Mouse (Mus musculus) heart, postnatal 36 days (tissue): ENCODE data around the gene Ndc1. TPM values are rescaled to one million over a fixed set of nuclear protein-coding genes. Genes with fewer than 3 reads are reported as not detected.
"Not testable (repeated sequence)": the region's sequence is repeated elsewhere in the genome, so short reads cannot be mapped to it uniquely, and the experiment has no call there.

Experiments
- DNase-seq, 2 experiments: peaks; one replicate each; pipeline ENCODE4 v3.0.0; 2021 to 2022
- intact Hi-C: fragments of 180-260 bp; cut with DNase I; formaldehyde crosslinking; loops from one replicate; pipeline ENCODE4 v1.15.1; 2025
- total RNA-seq, 2 experiments: library from RNA; stranded (reverse); gene quantifications; 2 replicates each; pipeline ENCODE4 v1.2.3; 2021

Ndc1 gene
- total RNA-seq, 2 experiments from 2014 or later: 10.4 to 11.9 TPM

DNA sequence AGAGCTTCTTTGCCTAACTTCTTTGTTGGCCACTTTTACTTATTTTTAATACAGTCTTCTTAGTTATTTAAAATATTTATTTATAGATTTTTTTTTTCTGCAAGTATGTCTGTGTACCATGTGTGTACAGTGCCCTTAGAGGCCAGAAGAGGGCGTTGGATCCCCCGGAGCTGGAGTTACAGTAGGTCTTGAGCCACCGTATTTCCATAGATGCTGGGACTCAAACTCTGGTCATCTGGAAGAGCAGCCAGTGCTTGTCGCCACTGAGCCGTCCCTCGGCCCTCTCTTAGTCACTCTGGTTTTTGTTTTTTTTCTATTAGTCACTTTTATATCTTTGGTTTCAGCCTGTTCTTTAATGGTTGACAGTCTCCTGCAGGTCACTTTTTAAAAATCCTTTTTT is 4.0 kb upstream of the Ndc1 start:
- no peak for DNase-seq
- intact Hi-C loops: no loop called here

GRCm38 (mm10) chr4:107364190-107364639 is 3.4 kb upstream of the Ndc1 start:
- intact Hi-C loops: no loop called here
- DNase-seq: no peak

DNA sequence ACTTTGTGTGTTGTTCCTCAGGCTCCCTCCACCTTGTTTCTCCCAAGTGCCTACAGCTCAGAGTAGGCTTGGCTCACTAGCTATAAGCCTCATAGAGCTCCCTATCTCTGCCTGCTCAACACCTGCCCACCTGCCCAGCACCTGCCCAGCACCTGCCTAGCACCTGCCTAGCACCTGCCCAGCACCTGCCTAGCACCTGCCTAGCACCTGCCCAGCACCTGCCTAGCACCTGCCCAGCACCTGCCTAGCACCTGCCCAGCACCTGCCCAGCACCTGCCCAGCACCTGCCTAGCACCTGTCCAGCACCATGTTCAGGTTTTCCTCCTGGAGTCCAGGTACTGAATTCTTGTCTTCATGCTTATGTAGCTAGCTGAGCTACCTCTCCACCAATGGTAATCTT is 1.2 kb upstream of the Ndc1 start:
- intact Hi-C loops: loop anchor here (5.0 kb wide), 2 partner anchors 114 to 189 kb away; partner anchors contain the start of genes Hspb11, Lrrc42, Tceanc2 and Tmem59
- DNase-seq: not testable (repeated sequence)

GRCm38 (mm10) chr4:107372304-107372703 is 4.7 kb downstream of the Ndc1 start:
- intact Hi-C loops: no loop called here
- no peak for DNase-seq

DNA sequence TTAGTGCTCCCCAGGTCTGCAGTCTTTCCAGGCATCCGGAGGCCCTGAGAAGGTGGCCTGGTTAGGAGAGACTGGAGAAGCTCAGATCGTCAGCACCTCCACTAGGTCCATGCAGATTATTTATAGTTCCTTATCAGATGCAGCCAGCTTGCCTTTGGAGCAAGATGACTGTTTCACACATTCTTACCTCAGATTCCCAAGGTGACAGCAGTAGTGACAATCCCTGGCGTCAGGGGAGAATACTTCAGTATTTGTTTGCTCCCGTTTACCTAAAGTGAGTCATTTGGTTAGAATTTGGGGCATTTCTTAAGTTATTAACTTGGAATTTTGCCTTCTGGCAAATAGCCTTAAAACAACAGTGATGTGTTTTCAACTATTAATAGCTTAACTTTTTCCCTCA is 7.1 kb downstream of the Ndc1 start:
- intact Hi-C loops: no loop called here
- DNase-seq: no peak

DNA sequence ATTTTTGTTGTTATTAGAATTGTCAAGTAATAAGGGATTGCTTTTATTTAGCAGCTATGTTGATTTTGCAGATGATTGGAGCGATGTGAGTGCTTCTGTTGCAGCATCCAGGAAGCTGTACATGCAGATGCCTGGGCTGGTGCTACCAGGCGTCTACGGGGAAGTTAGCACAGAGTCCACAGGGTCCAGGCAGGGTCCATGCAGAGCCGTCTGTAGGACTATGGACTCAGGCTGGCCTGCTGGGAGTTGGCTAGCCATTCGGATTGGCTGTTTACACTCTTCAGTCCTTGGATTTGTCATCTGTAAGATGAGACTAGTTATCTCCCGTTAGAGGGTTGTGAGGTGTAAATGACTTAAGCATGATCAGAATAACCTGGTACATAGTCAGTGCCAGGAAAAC is 11.4 kb downstream of the Ndc1 start:
- no peak for DNase-seq
- intact Hi-C loops: no loop called here

DNA sequence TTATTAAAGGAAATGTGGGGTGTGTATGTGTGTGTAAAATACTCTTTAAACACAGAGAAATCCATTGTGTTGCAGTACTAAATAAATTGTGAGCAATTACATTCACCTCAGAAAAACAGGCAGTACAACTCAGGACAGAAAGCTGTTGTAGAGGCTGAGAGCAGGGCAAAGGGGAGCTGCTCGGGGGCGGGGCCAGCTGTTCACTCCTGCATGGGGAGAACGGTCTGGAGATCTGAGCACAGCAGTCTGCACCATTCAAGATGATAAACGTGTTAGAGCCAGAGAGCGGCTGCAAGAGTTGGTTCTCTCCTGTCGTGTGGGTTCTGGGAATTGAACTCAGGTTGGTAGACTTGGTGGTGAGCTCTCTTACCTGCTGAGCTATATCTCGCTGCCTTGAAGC is 13.3 kb downstream of the Ndc1 start:
- no peak for DNase-seq
- intact Hi-C loops: no loop called here

GRCm38 (mm10) chr4:107387038-107387437 is 19.5 kb downstream of the Ndc1 start:
- intact Hi-C loops: no loop called here
- DNase-seq: peak in 1 of 2 experiments; percentile 17

- intact Hi-C loops: no loop called here
- no peak for DNase-seq
Measured at GRCm38 (mm10) chr4:107387465-107387864, 19.9 kb downstream of the Ndc1 start.

GRCm38 (mm10) chr4:107388291-107388690 is 20.7 kb downstream of the Ndc1 start:
- DNase-seq: no peak
- intact Hi-C loops: no loop called here

- DNase-seq: no peak
- intact Hi-C loops: no loop called here
Measured at GRCm38 (mm10) chr4:107389345-107389744, 21.8 kb downstream of the Ndc1 start.

DNA sequence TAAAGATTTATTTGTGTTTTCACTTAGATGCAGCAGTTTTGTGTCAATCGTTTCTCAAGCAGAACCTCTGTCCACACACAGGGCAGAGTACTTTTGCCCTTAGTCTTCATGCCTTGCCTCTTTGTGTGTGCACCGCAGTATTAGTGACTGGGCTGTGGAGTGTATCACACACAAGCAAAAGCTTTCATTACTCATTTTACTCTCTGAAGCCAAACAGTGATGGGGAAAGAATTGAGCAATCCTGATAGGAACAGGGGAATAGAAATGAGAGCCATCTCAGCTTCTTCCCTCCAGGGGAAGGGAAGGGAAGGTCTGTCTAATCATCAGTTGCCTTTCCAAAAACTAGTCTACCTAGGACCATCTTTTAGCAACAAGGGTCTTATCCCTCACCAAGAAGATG is 26.2 kb downstream of the Ndc1 start:
- intact Hi-C loops: no loop called here
- no peak for DNase-seq

DNA sequence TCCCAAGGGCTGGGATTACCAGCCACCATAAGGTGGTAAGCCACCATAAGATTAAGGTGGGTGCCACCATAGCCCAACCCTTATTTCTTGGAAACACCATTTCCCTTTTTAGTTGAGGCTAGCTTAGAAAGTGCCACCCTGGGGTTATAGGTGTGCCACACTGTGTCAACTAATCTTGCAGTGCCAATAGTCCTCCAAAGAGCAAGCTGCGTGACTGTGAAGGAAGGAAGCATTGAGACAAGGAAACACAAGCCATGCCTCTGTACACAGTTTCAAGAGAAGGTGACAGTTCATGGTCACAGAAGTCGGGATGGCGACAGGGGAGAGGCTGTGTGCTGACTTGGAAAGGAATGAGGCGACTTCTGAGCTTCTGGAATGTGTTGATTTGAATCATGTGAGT is 52.6 kb downstream of the Ndc1 start:
- no peak for DNase-seq
- intact Hi-C loops: loop anchor here (5.0 to 10.0 kb wide), 2 partner anchors 217 to 425 kb away; no protein-coding TSS in a partner anchor

DNA sequence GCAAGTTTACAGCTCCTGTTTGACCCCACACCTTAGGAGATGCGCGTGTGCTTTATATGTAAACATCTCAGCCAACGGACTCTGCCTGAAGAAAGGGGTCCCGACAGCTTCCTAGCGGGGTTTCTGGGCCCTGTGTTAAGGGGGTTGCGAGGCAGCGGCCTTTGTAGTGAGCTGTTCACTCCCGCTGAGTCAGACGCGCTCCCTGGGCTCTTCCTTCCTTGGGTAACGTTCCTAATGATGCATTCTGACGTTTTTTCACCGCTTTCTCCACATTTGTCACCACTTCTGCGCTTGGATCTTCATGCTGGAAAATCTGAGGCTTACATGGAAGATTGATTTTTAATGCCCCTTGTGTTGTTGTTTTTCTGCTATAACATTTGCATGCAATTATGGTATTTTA is 54.1 kb downstream of the Ndc1 start:
- no peak for DNase-seq
- intact Hi-C loops: loop anchor here (1.0 to 10.0 kb wide), 4 partner anchors 32 to 423 kb away; no protein-coding TSS in a partner anchor

DNA sequence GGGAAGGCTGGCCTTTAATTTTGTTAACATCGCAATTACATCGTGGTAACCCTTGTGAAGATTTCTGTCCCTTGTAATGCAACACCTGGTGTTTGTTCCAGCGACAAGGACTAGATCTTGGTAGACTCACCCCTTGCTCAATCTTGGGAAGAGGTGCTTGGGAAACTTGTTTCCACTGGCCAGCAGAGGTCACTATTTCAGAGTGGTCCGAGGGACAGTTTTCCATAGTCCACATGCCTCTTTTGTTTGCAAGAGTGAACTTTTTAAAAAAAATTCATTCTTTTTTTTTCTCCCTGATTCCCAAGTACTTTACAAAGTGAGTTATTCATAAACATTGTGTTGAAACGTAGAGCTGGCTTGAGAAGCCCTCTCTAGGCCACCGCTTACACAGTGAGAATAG is 54.6 kb downstream of the Ndc1 start:
- intact Hi-C loops: loop anchor here (1.0 to 10.0 kb wide), 4 partner anchors 31 to 423 kb away; no protein-coding TSS in a partner anchor
- peak; percentile 15 to 23 for DNase-seq

GRCm38 (mm10) chr4:107425616-107426015 is 58.0 kb downstream of the Ndc1 start:
- intact Hi-C loops: loop anchor here (10.0 kb wide), 1 partner anchor 419 kb away; no protein-coding TSS in a partner anchor
- no peak for DNase-seq

GRCm38 (mm10) chr4:107426631-107427030 is 59.0 kb downstream of the Ndc1 start:
- intact Hi-C loops: loop anchor here (10.0 kb wide), 1 partner anchor 418 kb away; no protein-coding TSS in a partner anchor
- no peak for DNase-seq

- intact Hi-C loops: no loop called here
- no peak for DNase-seq
Measured at GRCm38 (mm10) chr4:107432717-107433116, 65.1 kb downstream of the Ndc1 start.

- intact Hi-C loops: no loop called here
Measured at GRCm38 (mm10) chr4:107433998-107434355, 66.4 kb downstream of the Ndc1 start.

GRCm38 (mm10) chr4:107434356-107435237 is 67.0 kb downstream of the Ndc1 start, which contains the start of gene Glis1:
Glis1 (plus strand) TSS chr4:107434591.
- intact Hi-C loops: no loop called here
- DNase-seq: peak; percentile 56 to 67

More at GRCm38 (mm10) chr4:107433998-107434355, 66.4 kb downstream of the Ndc1 start:
- no peak for DNase-seq

- DNase-seq: no peak
- intact Hi-C loops: no loop called here
Measured at GRCm38 (mm10) chr4:107435238-107435946, 67.8 kb downstream of the Ndc1 start.
